Mouse (Mus musculus): ENCODE measurements around the gene Tceanc. TPM values are rescaled to one million over a fixed set of nuclear protein-coding genes. Genes with fewer than 3 reads are reported as not detected.
"Not testable (repeated sequence)": the region's sequence is repeated elsewhere in the genome, so short reads cannot be mapped to it uniquely, and the experiment has no call there.

The Tceanc gene
- polyA plus RNA-seq, 1 experiment from 2014 or later, result 7.6 TPM

- H3K4me2 ChIP-seq (ENCODE audit: low read depth, low read length), result no peak overlapping the region
- H3K36me3 ChIP-seq (ENCODE audit: control insufficient read depth, insufficient read depth, low read length), result no peaks in the 10 kb centered on the region
- no peak overlapping the region for H3K4me3 ChIP-seq (ENCODE audit: low read length)
- H3K4me1 ChIP-seq (replicated peaks; ENCODE audit: control insufficient read depth, insufficient read depth, low read length), result no peaks in the 10 kb centered on the region
- ATAC-seq (ENCODE audit: low read depth), result no peak
- H3K9me3 ChIP-seq (ENCODE audit: control insufficient read depth, low read length), result no peaks in the 10 kb centered on the region
- no peak overlapping the region for H3K9ac ChIP-seq (ENCODE audit: low read length)
- 89% methylated on average over 3 of the region's 3 CpGs for WGBS
- no peak overlapping the region for H3K27ac ChIP-seq (ENCODE audit: low read length)
- H3K27me3 ChIP-seq (ENCODE audit: control insufficient read depth, insufficient read depth, low read depth, low read length), result no peaks in the 10 kb centered on the region
These were observed 9.8 kb upstream of the Tceanc start for GRCm38 (mm10) chrX:166528126-166528525.

DNA sequence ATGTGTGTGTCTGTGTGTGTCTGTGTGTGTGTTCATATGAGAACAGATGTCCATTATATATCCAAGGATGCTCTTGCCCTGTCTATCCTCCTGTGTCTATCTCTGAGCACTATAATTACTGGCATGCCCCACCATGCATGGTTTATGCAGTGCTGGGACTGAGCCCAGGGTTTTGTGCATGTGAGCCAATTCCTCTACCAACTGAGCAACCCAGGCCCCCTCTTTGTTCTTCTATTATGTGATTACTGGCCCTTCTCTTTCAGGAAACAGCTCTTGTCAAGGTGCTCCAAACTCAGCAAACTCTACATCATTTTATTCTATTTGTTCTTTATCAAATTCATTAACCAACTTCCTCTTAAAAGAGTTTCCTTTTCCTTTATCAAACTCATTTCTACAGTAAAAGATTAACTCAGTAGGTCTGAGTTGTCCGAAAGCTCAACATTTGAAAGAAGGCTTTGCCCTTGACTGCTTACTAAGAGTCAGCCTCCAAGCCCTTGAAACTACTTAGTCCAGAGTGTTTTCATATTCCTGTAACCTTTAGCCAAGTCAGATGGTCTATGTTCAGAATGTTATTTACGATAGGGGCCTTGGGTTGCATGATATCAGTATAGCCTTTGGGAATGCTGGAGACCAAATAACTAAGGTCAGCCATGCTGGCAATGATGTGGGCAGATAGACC is 7.4 kb upstream of the Tceanc start:
- Histone ChIP-seq H3K36me3 (ENCODE audit: control insufficient read depth, insufficient read depth, low read length) (no peaks in the 10 kb centered on the region), H3K4me2 (ENCODE audit: low read depth, low read length) (no peak overlapping the region), H3K27me3 (ENCODE audit: control insufficient read depth, insufficient read depth, low read depth, low read length) (no peaks in the 10 kb centered on the region), H3K27ac (ENCODE audit: low read length) (peak overlapping the region; percentile 43), H3K4me3 (ENCODE audit: low read length) (no peak overlapping the region), H3K4me1 (replicated peaks; ENCODE audit: control insufficient read depth, insufficient read depth, low read length) (no peaks in the 10 kb centered on the region), H3K9ac (ENCODE audit: low read length) (no peak overlapping the region), H3K9me3 (ENCODE audit: control insufficient read depth, low read length) (no peaks in the 10 kb centered on the region)
- 68% methylated on average over 2 of the region's 2 CpGs for WGBS
- peak; percentile 82 for ATAC-seq (ENCODE audit: low read depth)

GRCm38 (mm10) chrX:166520782-166521181 is 2.4 kb upstream of the Tceanc start:
- no peak for ATAC-seq (ENCODE audit: low read depth)
- H3K27ac ChIP-seq (ENCODE audit: low read length), result no peak overlapping the region
- H3K4me1 ChIP-seq (replicated peaks; ENCODE audit: control insufficient read depth, insufficient read depth, low read length), result no peaks in the 10 kb centered on the region
- H3K9ac ChIP-seq (ENCODE audit: low read length), result no peak overlapping the region
- WGBS, result 76% methylated on average over 5 of the region's 5 CpGs
- no peaks in the 10 kb centered on the region for H3K36me3 ChIP-seq (ENCODE audit: control insufficient read depth, insufficient read depth, low read length)
- no peak overlapping the region for H3K4me2 ChIP-seq (ENCODE audit: low read depth, low read length)
- no peaks in the 10 kb centered on the region for H3K9me3 ChIP-seq (ENCODE audit: control insufficient read depth, low read length)
- H3K27me3 ChIP-seq (ENCODE audit: control insufficient read depth, insufficient read depth, low read depth, low read length), result no peaks in the 10 kb centered on the region
- no peak overlapping the region for H3K4me3 ChIP-seq (ENCODE audit: low read length)

DNA sequence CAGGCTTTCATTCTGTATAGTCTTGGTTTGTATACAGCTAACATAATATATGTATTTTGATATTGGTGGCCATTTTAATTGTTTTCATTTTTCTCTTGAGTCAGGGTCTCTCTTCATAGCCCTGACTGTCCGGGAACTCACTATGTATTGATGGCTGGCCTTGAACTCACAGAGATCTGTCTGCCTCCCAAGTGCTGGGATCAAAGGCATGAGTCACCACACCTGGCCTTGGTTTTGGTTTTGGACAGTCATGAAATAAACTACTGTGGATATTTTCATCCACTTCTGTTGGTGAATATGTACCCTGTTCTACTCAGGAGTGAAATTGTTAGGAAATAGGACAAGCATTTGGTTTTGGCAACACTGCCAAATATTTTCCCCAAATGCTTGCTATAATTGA is 1.7 kb downstream of the Tceanc start:
- no peak overlapping the region for H3K9ac ChIP-seq (ENCODE audit: low read length)
- no peak overlapping the region for H3K27ac ChIP-seq (ENCODE audit: low read length)
- 94% methylated on average over 1 of the region's 1 CpGs for WGBS
- no peak for ATAC-seq (ENCODE audit: low read depth)
- no peak overlapping the region for H3K4me3 ChIP-seq (ENCODE audit: low read length)
- no peak overlapping the region for H3K4me2 ChIP-seq (ENCODE audit: low read depth, low read length)
- no peaks in the 10 kb centered on the region for H3K27me3 ChIP-seq (ENCODE audit: control insufficient read depth, insufficient read depth, low read depth, low read length)
- H3K36me3 ChIP-seq (ENCODE audit: control insufficient read depth, insufficient read depth, low read length), result no peaks in the 10 kb centered on the region
- no peaks in the 10 kb centered on the region for H3K9me3 ChIP-seq (ENCODE audit: control insufficient read depth, low read length)
- no peaks in the 10 kb centered on the region for H3K4me1 ChIP-seq (replicated peaks; ENCODE audit: control insufficient read depth, insufficient read depth, low read length)

DNA sequence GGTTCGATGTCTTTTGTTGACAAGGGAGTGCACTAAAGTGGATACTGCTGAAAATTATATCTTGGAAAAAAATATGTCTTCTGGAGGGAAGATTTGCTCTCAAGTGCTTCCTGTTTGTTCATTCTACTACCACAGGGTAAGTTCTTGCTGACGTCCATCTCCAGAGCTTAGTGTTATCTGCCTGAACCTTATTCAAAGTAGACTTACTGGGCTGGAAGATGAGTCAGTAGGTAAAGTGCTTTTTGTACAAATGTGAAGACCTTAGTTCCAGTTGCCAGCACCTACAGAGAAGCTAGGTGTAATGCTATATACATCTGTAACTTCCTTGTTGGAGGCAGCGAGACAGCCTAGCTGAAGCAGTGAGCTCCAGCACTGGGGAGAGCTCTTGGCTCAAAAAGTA is 2.4 kb downstream of the Tceanc start:
- Histone ChIP-seq H3K27ac (ENCODE audit: low read length) (no peak overlapping the region), H3K4me1 (replicated peaks; ENCODE audit: control insufficient read depth, insufficient read depth, low read length) (no peaks in the 10 kb centered on the region), H3K9ac (ENCODE audit: low read length) (no peak overlapping the region), H3K27me3 (ENCODE audit: control insufficient read depth, insufficient read depth, low read depth, low read length) (no peaks in the 10 kb centered on the region), H3K4me2 (ENCODE audit: low read depth, low read length) (no peak overlapping the region), H3K36me3 (ENCODE audit: control insufficient read depth, insufficient read depth, low read length) (no peaks in the 10 kb centered on the region), H3K4me3 (ENCODE audit: low read length) (no peak overlapping the region), H3K9me3 (ENCODE audit: control insufficient read depth, low read length) (no peaks in the 10 kb centered on the region)
- no peak for ATAC-seq (ENCODE audit: low read depth)
- WGBS, result 84% methylated on average over 3 of the region's 3 CpGs

DNA sequence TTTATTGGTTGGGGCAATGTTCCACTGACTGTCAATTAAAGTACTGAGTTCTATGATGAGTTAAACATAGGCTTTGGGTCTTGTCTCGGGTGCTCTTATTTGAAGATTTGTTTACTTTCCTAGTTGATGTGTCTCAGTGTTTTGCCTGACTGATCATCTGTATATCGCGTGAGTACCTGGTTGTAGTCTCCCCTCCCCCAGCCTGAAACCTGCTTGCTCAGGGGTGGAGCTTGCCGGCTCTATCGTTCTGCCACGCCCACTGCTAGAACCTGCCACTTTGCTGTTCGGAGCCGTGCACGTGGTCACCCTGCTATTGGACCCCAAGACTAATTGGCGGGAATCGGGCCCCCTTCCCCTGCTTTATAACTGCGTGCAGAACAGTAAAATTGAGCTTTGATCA is 4.3 kb downstream of the Tceanc start:
- H3K4me2 ChIP-seq (ENCODE audit: low read depth, low read length); ATAC-seq (ENCODE audit: low read depth): not testable (repeated sequence)

DNA sequence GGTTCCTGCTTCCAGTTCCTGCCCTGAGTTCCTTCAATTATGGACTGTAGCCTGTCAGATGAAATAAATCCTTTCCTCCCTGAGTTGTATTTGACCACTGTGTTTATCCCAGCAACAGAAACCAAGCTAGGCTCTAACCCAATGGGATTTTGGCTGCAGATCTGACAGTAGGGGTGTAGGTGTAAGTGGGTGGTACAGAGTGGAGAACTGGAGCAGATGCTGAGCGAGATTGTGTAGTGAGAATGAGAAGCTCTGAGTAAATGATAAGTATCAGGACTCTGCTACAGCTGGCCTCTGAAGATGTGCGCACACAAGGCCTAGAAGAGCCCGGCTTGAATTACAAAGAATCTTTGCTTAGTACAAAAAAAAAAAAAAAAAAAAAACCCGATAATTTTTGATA is 6.3 kb downstream of the Tceanc start:
- 80% methylated on average over 4 of the region's 4 CpGs for WGBS
- no peaks in the 10 kb centered on the region for H3K36me3 ChIP-seq (ENCODE audit: control insufficient read depth, insufficient read depth, low read length)

More for the DNA sequence above, 4.3 kb downstream of the Tceanc start:
- H3K27me3 ChIP-seq (ENCODE audit: control insufficient read depth, insufficient read depth, low read depth, low read length); H3K4me1 ChIP-seq (replicated peaks; ENCODE audit: control insufficient read depth, insufficient read depth, low read length); H3K9ac ChIP-seq (ENCODE audit: low read length); H3K27ac ChIP-seq (ENCODE audit: low read length); H3K4me3 ChIP-seq (ENCODE audit: low read length); H3K36me3 ChIP-seq (ENCODE audit: control insufficient read depth, insufficient read depth, low read length); H3K9me3 ChIP-seq (ENCODE audit: control insufficient read depth, low read length): not testable (repeated sequence)
- 22% methylated on average over 12 of the region's 12 CpGs for WGBS

DNA sequence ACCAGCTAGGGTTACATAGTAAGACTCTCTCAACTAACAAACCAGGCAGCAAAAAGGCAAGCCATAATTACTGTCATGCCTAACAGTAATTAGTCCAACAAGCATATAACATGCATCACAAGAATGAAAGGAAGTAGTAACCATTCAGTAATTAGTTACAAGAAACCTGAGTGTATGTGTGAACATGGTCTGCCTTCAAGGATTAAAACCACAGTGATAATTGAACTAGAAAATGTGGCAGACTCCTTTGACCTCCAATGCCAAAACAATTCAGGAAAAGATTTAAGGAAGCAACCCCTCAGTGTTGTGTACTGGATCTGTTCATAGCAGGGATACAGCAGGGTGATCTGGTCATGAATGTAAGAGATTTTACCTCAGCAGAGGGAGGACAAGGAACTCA is 7.3 kb downstream of the Tceanc start:
- no peak for ATAC-seq (ENCODE audit: low read depth)
- Histone ChIP-seq H3K9ac (ENCODE audit: low read length) (no peak overlapping the region), H3K9me3 (ENCODE audit: control insufficient read depth, low read length) (no peaks in the 10 kb centered on the region), H3K27me3 (ENCODE audit: control insufficient read depth, insufficient read depth, low read depth, low read length) (no peaks in the 10 kb centered on the region), H3K36me3 (ENCODE audit: control insufficient read depth, insufficient read depth, low read length) (no peaks in the 10 kb centered on the region), H3K4me1 (replicated peaks; ENCODE audit: control insufficient read depth, insufficient read depth, low read length) (no peaks in the 10 kb centered on the region), H3K4me3 (ENCODE audit: low read length) (no peak overlapping the region), H3K4me2 (ENCODE audit: low read depth, low read length) (no peak overlapping the region), H3K27ac (ENCODE audit: low read length) (no peak overlapping the region)

More for the DNA sequence above, 6.3 kb downstream of the Tceanc start:
- H3K4me3 ChIP-seq (ENCODE audit: low read length), result no peak overlapping the region
- H3K9me3 ChIP-seq (ENCODE audit: control insufficient read depth, low read length), result no peaks in the 10 kb centered on the region
- H3K27ac ChIP-seq (ENCODE audit: low read length), result no peak overlapping the region
- no peak overlapping the region for H3K4me2 ChIP-seq (ENCODE audit: low read depth, low read length)
- H3K9ac ChIP-seq (ENCODE audit: low read length), result no peak overlapping the region
- no peaks in the 10 kb centered on the region for H3K27me3 ChIP-seq (ENCODE audit: control insufficient read depth, insufficient read depth, low read depth, low read length)
- no peak for ATAC-seq (ENCODE audit: low read depth)
- no peaks in the 10 kb centered on the region for H3K4me1 ChIP-seq (replicated peaks; ENCODE audit: control insufficient read depth, insufficient read depth, low read length)

GRCm38 (mm10) chrX:166509761-166510738 is 8.3 kb downstream of the Tceanc start:
- H3K36me3 ChIP-seq (ENCODE audit: control insufficient read depth, insufficient read depth, low read length), result no peaks in the 10 kb centered on the region

More at GRCm38 (mm10) chrX:166509761-166510738, 8.3 kb downstream of the Tceanc start:
- Histone ChIP-seq H3K4me3 (ENCODE audit: low read length) (peak overlapping the region; percentile 58), H3K27ac (ENCODE audit: low read length) (peak overlapping the region; percentile 99), H3K9ac (ENCODE audit: low read length) (peak overlapping the region; percentile 78), H3K4me1 (replicated peaks; ENCODE audit: control insufficient read depth, insufficient read depth, low read length) (no peaks in the 10 kb centered on the region), H3K27me3 (ENCODE audit: control insufficient read depth, insufficient read depth, low read depth, low read length) (no peaks in the 10 kb centered on the region), H3K9me3 (ENCODE audit: control insufficient read depth, low read length) (no peaks in the 10 kb centered on the region), H3K4me2 (ENCODE audit: low read depth, low read length) (peak overlapping the region; percentile 55)
- WGBS, result 10% methylated on average over 63 of the region's 65 CpGs
- peak; percentile 98 for ATAC-seq (ENCODE audit: low read depth)

All from lung, embryonic 16.5 days (tissue).